Mouse (Mus musculus): Measurements from ENCODE around the gene Pros1. TPM values are rescaled to one million over a fixed set of nuclear protein-coding genes. Genes with fewer than 3 reads are reported as not detected.

Pros1 gene
- total RNA-seq, 2 experiments from 2014 or later, result 6.1 TPM

Small RNA genes lying within 50 kb of the gene (microRNA-seq; reads per million reads assigned to microRNA genes)
- gene Gm25986, result 0 reads per million in 2 experiments

Other genes starting within 250 kb of the Pros1 start
- 1 to 10 TPM; 6.0 to 6.8 TPM for gene Nsun3, start 67.5 kb upstream of the Pros1 start, total RNA-seq (2021)
- gene Stx19, start 39.6 kb upstream of the Pros1 start, total RNA-seq (2021), result not detected
- gene Arl13b, start 7.3 kb upstream of the Pros1 start, total RNA-seq (2021), result 1 to 10 TPM; 2.7 to 3.3 TPM

Measured in gastrocnemius, postnatal 36 days (tissue).